Mouse (Mus musculus) lung, postnatal 0 days (tissue): ENCODE results near the gene Cnpy3. TPM values are rescaled to one million over a fixed set of nuclear protein-coding genes. Genes with fewer than 3 reads are reported as not detected.
A peak's percentile ranks its signal among the peaks of the same experiment; 100 is the strongest.

Experiments
- ATAC-seq: fragments of 200-750 bp; cut with Nextera tagmentation; 2 replicates; pipeline ENCODE4 v1.8.0; 2017; ENCODE audit warnings: moderate library complexity
- DNase-seq: peaks from one replicate; pipeline ENCODE4 v3.0.0-alpha.2; 2016; ENCODE audit warnings: low spot score
- H3K27ac ChIP-seq: fragments of 300-500 bp; sonication (generic); 2 replicates; pipeline ENCODE4 v1.5.1; 2014; ENCODE audit warnings: antibody characterized with exemption, mild to moderate bottlenecking, low read length, mixed read lengths
- H3K27me3 ChIP-seq: fragments of 300-500 bp; sonication (generic); replicated peaks from 2 replicates; pipeline ENCODE4 v1.6.1; 2014; ENCODE audit warnings: low read length, mixed read lengths; ENCODE audit not compliant: insufficient read depth
- H3K36me3 ChIP-seq: fragments of 300-500 bp; sonication (generic); 2 replicates; pipeline ENCODE4 v1.6.1; 2014; ENCODE audit warnings: low read length, mixed read lengths; ENCODE audit not compliant: insufficient read depth
- H3K4me1 ChIP-seq: fragments of 300-500 bp; sonication (generic); 2 replicates; pipeline ENCODE4 v1.6.1; 2014; ENCODE audit warnings: antibody characterized with exemption, low read depth, low read length, mixed read lengths; ENCODE audit not compliant: insufficient read depth
- H3K4me2 ChIP-seq: fragments of 300-500 bp; sonication (generic); replicated peaks from 2 replicates; pipeline ENCODE4 v1.6.1; 2014; ENCODE audit warnings: low read depth, mild to moderate bottlenecking, low read length, moderate library complexity, mixed read lengths
- H3K4me3 ChIP-seq: fragments of 300-500 bp; sonication (generic); 2 replicates; pipeline ENCODE4 v1.5.1; 2014; ENCODE audit warnings: low read depth, low read length
- H3K9ac ChIP-seq: fragments of 300-500 bp; sonication (generic); replicated peaks from 2 replicates; pipeline ENCODE4 v1.6.1; 2014; ENCODE audit warnings: low read depth, mild to moderate bottlenecking
- H3K9me3 ChIP-seq: fragments of 300-500 bp; sonication (generic); 2 replicates; pipeline ENCODE4 v1.6.1; 2016; ENCODE audit warnings: low read length, mixed read lengths
- CTCF ChIP-seq: IDR thresholded peaks from 2 replicates; pipeline ENCODE4 v1.5.1; 2016; ENCODE audit warnings: antibody characterized with exemption, mild to moderate bottlenecking
- EP300 ChIP-seq: IDR thresholded peaks from 2 replicates; pipeline ENCODE4 v1.6.1; 2016; ENCODE audit warnings: antibody characterized with exemption, mild to moderate bottlenecking, control low read depth
- WGBS: fragments of 180-500 bp; shearing (Covaris S2); extraction: QIAGEN DNeasy Blood & Tissue Kit; methylation state at CpG from one replicate; pipeline ENCODE4 v1.1.7; 2014; 5-methylcytosine and 5-hydroxymethylcytosine counted together
- polyA plus RNA-seq: library from polyadenylated mRNA; unstranded; fragments of >200 nt; fragmentation: Nextera tagmentation; extraction: Ambion mirVana; gene quantifications from 2 replicates; pipeline ENCODE4 v1.2.1, GENCODE M21; 2015

Cnpy3 gene
- polyA plus RNA-seq, 1 experiment from 2014 or later, result 47.0 TPM

DNA sequence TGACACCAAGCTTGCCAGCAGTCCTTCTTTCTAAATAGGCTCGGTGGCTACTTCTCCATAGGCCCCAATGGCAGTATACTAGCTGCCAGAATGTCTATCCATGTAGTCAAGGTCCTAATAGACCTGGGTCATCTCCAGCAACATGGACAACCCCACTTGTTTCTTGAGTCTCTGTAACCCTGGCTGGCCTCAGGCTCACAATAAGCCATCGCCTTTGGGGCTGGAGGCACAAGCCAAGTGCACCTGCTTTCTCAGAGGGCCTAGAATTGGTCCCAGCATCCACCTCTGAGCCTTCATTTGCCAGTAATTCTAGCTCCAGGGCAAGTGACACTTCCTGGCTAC lies 22.1 kb upstream of the Cnpy3 start:
- Histone ChIP-seq H3K4me1 (peaks cover 3% of the 10 kb centered on the region; the same call in 1 of the 2 replicates), H3K27ac (no peak overlapping the region), H3K9ac (no peak overlapping the region), H3K4me2 (no peak overlapping the region), H3K36me3 (peaks cover 34% of the 10 kb centered on the region; the same call in 1 of the 2 replicates), H3K9me3 (no peaks in the 10 kb centered on the region), H3K27me3 (no peaks in the 10 kb centered on the region), H3K4me3 (no peak overlapping the region)
- no peak for TF ChIP-seq EP300
- no peak for TF ChIP-seq CTCF
- DNase-seq (no peak), ATAC-seq (no peak)
- WGBS, result 50% methylated on average over 2 of the region's 2 CpGs

DNA sequence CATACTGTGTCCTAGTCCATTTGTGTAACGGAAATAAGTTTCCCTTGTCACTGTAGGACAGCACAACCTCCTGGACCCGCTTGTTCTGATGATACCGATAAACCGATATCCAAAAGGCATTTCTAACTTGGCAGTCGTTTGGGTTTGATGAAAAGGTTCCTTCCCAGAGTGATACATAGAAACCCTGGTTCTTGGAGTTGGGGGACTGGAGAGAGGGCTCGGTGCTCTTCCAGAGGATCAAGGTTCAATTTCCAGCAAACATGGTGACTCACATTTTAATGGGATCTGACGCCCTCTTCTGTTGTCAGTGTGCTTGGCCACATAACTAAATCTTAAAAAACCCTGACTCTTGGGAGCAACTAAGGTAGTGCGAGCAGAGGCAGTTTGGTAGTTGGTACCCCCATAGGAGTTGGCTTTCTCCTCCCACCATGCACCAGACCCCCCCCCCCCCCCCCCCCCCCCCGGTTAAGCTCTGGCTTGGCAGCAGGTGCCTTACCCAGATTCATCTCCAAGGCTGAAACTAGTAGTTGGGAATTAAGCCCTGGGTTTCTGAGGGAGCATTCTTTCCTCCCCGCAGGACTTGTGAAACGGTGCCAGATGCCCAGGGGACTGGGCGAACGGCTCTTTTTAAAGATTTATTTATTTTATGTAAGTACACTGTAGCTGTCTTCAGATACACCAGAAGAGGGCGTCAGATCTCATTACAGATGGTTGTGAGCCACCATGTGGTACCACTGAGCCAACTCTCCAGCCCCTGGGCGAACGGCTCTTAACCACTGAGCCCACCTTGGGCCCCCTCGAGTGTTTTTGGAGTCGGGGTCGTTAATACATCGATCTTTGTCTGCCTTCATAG lies 21.5 kb upstream of the Cnpy3 start:
- no peak for ATAC-seq
- peak overlapping the region; percentile 84 for H3K27ac ChIP-seq
- peaks cover 28% of the 10 kb centered on the region; the same call in 1 of the 2 replicates for H3K36me3 ChIP-seq
- peak overlapping the region; percentile 71 for H3K9ac ChIP-seq
- peak overlapping the region; percentile 95 for H3K4me2 ChIP-seq
- peak overlapping the region; percentile 82 for H3K4me3 ChIP-seq
- TF ChIP-seq CTCF (peak; percentile 47), EP300 (no peak)
- H3K4me1 ChIP-seq, result peaks cover 3% of the 10 kb centered on the region; the same call in 1 of the 2 replicates
- no peaks in the 10 kb centered on the region for H3K27me3 ChIP-seq
- no peaks in the 10 kb centered on the region for H3K9me3 ChIP-seq
- 6% methylated on average over 19 of the region's 20 CpGs for whole genome bisulfite sequencing
- peak; percentile 63 for DNase-seq

DNA sequence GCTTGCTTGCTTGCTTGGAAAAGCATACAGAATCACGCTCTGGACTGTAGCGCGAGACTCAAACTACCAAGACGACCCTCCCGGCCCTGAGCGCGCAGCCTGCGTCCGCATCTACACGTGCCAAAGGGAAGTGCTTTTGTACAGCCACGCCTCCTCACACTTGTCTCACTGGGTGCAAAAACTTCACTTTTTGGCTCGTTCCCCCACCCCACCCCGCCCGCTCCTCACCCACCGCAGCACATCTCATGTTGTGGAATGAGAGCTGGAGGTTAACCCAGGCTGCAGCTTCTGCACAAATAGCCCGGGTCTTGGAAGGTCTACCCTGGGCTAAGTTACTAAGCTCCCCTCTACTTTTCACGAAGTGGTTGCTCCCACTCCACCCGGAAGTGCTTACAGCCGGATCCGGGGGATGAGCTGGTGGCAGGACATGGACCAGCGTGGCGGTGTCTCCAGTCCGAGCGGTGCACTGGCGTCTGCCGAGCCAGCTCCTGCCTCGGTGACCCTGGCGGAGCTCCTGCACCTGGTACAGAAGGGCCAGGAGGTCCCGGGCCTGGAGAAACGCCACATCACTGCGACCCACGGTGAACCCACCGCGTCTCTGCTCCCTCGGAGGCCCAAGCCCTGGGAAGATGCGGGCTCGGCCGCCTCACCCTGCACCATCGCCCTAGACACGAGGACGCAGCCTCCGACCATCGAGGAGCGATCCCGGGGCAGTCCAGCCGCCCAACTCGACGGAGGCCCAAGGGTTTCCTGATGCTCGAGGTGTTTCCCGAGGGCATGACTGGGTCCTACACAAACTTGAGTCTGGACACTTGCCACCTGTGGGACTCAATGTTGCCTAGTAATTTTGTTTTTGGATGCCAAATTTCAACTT lies 20.6 kb upstream of the Cnpy3 start, which contains the start of gene 2310039H08Rik:
2310039H08Rik (plus strand) TSS at position 232 of the 874 bp plus-strand sequence.
- peak; percentile 90 for ATAC-seq
- H3K9ac ChIP-seq, result peak within 1 kb of the TSS; percentile 71
- H3K27me3 ChIP-seq, result no peaks in the 10 kb centered on the region
- H3K9me3 ChIP-seq, result no peaks in the 10 kb centered on the region
- TF ChIP-seq CTCF, result no peak
- no peak for TF ChIP-seq EP300
- WGBS, result 1% methylated on average over 50 of the region's 50 CpGs
- peak; percentile 95 for DNase-seq
- H3K36me3 ChIP-seq, result peaks cover 20% of the 10 kb centered on the region; the same call in 1 of the 2 replicates
- peaks cover 3% of the 10 kb centered on the region; the same call in 1 of the 2 replicates for H3K4me1 ChIP-seq
- peak within 1 kb of the TSS; percentile 82 for H3K4me3 ChIP-seq
- H3K27ac ChIP-seq, result peak within 1 kb of the TSS; percentile 84
- H3K4me2 ChIP-seq, result peak within 1 kb of the TSS; percentile 95

DNA sequence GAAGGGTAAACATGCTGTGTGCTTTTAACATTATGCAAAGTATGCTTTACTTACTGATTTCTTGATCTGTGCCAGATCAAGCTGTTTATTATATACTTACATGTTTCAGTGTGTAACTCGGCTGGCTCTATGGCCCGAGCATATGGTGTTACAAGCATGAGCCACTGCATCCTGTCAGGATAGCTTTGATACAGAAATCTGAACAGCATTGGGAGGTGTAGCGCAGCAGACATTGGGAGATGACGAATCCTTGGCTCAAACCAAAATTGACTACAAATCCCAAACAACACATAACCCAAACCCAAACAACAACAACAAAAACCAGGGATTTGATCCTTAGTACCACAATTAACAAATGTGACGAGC lies 20.0 kb upstream of the Cnpy3 start:
- DNase-seq (no peak), ATAC-seq (peak; percentile 20; the same call in 1 of the 2 replicates)
- WGBS, result 5% methylated on average over 5 of the region's 5 CpGs
- peak overlapping the region; percentile 84 for H3K27ac ChIP-seq
- peak overlapping the region; percentile 71 for H3K9ac ChIP-seq
- TF ChIP-seq CTCF (no peak), EP300 (no peak)
- H3K4me2 ChIP-seq, result peak overlapping the region; percentile 95
- H3K9me3 ChIP-seq, result no peaks in the 10 kb centered on the region
- H3K36me3 ChIP-seq, result 0 out of 2 replicates have a peak, but pooled peaks cover 15% of the 10 kb centered on the region
- peaks cover 3% of the 10 kb centered on the region; the same call in 1 of the 2 replicates for H3K4me1 ChIP-seq
- peak overlapping the region; percentile 82 for H3K4me3 ChIP-seq
- H3K27me3 ChIP-seq, result no peaks in the 10 kb centered on the region

DNA sequence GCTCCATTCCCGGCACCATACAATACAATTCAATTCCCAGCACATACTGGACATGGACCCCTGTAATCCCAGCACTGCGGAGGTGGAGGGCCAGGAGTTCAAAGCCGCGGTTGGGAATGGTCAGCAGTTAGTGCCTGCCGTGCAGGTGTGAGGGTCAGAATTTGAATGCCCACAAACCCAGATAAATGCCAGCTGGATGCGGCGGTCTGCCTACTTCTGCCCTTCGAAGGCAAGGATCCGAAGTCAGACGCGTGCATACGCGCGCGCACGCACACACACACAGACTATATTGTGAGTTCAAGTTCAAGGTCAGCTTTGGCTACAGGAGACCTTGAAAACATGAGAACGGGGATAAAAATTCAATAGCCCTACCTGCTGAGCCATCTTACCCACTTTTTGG lies 19.6 kb upstream of the Cnpy3 start:
- Histone ChIP-seq H3K36me3 (0 out of 2 replicates have a peak, but pooled peaks cover 15% of the 10 kb centered on the region), H3K9ac (no peak overlapping the region), H3K4me1 (peaks cover 3% of the 10 kb centered on the region; the same call in 1 of the 2 replicates), H3K9me3 (no peaks in the 10 kb centered on the region), H3K27ac (peak overlapping the region; percentile 84), H3K27me3 (no peaks in the 10 kb centered on the region), H3K4me3 (peak overlapping the region; percentile 82), H3K4me2 (peak overlapping the region; percentile 95)
- no peak for TF ChIP-seq CTCF
- no peak for TF ChIP-seq EP300
- DNase-seq (no peak), ATAC-seq (no peak)
- WGBS, result 61% methylated on average over 17 of the region's 17 CpGs

DNA sequence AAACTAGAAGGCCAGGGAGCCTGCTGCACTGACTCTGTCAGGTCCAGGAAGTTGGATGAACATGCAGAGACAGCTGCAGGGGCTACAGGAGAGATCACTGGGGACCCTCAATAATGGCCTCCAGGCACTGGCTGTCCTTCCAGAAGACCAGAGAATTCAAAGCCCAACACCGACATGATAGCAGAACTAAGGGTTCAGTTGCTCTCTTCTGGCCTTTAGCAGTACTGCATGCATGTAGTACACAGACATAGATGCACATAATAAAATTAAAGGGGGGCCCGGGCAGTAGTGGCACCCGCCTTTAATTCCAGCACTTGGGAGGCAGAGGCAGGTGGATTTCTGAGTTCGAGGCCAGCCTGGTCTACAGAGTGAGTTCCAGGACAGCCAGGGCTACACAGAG lies 19.0 kb upstream of the Cnpy3 start:
- no peak overlapping the region for H3K4me3 ChIP-seq
- no peaks in the 10 kb centered on the region for H3K9me3 ChIP-seq
- peaks cover 3% of the 10 kb centered on the region; the same call in 1 of the 2 replicates for H3K4me1 ChIP-seq
- H3K27ac ChIP-seq, result no peak overlapping the region
- TF ChIP-seq CTCF (peak; percentile 39), EP300 (no peak)
- 0 out of 2 replicates have a peak, but pooled peaks cover 10% of the 10 kb centered on the region for H3K36me3 ChIP-seq
- no peak overlapping the region for H3K9ac ChIP-seq
- WGBS, result 88% methylated on average over 4 of the region's 4 CpGs
- ATAC-seq, result no peak
- H3K27me3 ChIP-seq, result no peaks in the 10 kb centered on the region
- DNase-seq, result no peak
- no peak overlapping the region for H3K4me2 ChIP-seq
